Mouse (Mus musculus) forebrain, postnatal 0 days (tissue): ENCODE data around the gene Fzd1. TPM values are rescaled to one million over a fixed set of nuclear protein-coding genes. Genes with fewer than 3 reads are reported as not detected.

Experiments used
- ATAC-seq: fragments of 200-750 bp; cut with Nextera tagmentation; 2 replicates; pipeline ENCODE4 v1.8.0; 2017; ENCODE audit warnings: mild to moderate bottlenecking, moderate library complexity
- DNase-seq: peaks from one replicate; pipeline ENCODE4 v3.0.0-alpha.2; 2015
- H3K27ac ChIP-seq: fragments of 300-500 bp; sonication (generic); 2 replicates; pipeline ENCODE4 v1.5.1; 2014; ENCODE audit warnings: low read depth, mild to moderate bottlenecking, antibody characterized with exemption, low read length, moderate library complexity, mixed read lengths
- H3K27me3 ChIP-seq: fragments of 300-500 bp; sonication (generic); 2 replicates; pipeline ENCODE4 v1.6.1; 2014; ENCODE audit warnings: mild to moderate bottlenecking, low read length, mixed read lengths; ENCODE audit not compliant: insufficient read depth
- H3K36me3 ChIP-seq: fragments of 300-500 bp; sonication (generic); 2 replicates; pipeline ENCODE4 v1.6.1; 2014; ENCODE audit warnings: mild to moderate bottlenecking, moderate library complexity; ENCODE audit not compliant: insufficient read depth
- H3K4me1 ChIP-seq: fragments of 300-500 bp; sonication (generic); 2 replicates; pipeline ENCODE4 v1.6.1; 2014; ENCODE audit warnings: antibody characterized with exemption; ENCODE audit not compliant: insufficient read depth
- H3K4me2 ChIP-seq: fragments of 300-500 bp; sonication (generic); 2 replicates; pipeline ENCODE4 v1.6.1; 2014; ENCODE audit warnings: low read depth, mild to moderate bottlenecking, moderate library complexity
- H3K4me3 ChIP-seq: fragments of 300-500 bp; sonication (generic); 2 replicates; pipeline ENCODE4 v1.5.1; 2014; ENCODE audit warnings: low read depth, low read length, mixed read lengths
- H3K9ac ChIP-seq: fragments of 300-500 bp; sonication (generic); 2 replicates; pipeline ENCODE4 v1.6.1; 2014; ENCODE audit warnings: mild to moderate bottlenecking
- H3K9me3 ChIP-seq: fragments of 300-500 bp; sonication (generic); 2 replicates; pipeline ENCODE4 v1.6.1; 2016; ENCODE audit warnings: low read length
- CTCF ChIP-seq: sonication (generic); IDR thresholded peaks from 2 replicates; pipeline ENCODE4 v1.5.1; 2016; ENCODE audit warnings: antibody characterized with exemption, control low read depth, low read depth
- WGBS: fragments of 180-500 bp; shearing (Covaris S2); extraction: QIAGEN DNeasy Blood & Tissue Kit; methylation state at CpG from one replicate; pipeline ENCODE4 v1.1.7; 2014; 5-methylcytosine and 5-hydroxymethylcytosine counted together
- polyA plus RNA-seq: library from polyadenylated mRNA; unstranded; fragments of >200 nt; fragmentation: Nextera tagmentation; extraction: Ambion mirVana; gene quantifications from 2 replicates; pipeline ENCODE4 v1.2.1, GENCODE M21; 2015
- total RNA-seq: library from RNA; depleted of rRNA; stranded (reverse); fragments of >200 nt; gene quantifications from 2 replicates; pipeline ENCODE4 v1.2.3, GENCODE M21; 2014

The Fzd1 gene
- total and polyA plus RNA-seq, 2 experiments from 2014 or later = 8.6 to 39.8 TPM

- Histone ChIP-seq H3K4me2 (peak overlapping the region; percentile 13; the same call in 1 of the 2 replicates), H3K27ac (no peak overlapping the region), H3K36me3 (no peaks in the 10 kb centered on the region), H3K27me3 (no peaks in the 10 kb centered on the region), H3K4me3 (no peak overlapping the region), H3K9me3 (no peaks in the 10 kb centered on the region), H3K9ac (no peak overlapping the region), H3K4me1 (peaks cover under 1% of the 10 kb centered on the region; the same call in 1 of the 2 replicates)
- DNase-seq (no peak), ATAC-seq (no peak)
- 58% methylated on average over 5 of the region's 5 CpGs for WGBS
- no peak for TF ChIP-seq CTCF
Observed at GRCm38 (mm10) chr5:4753161-4753560, 4.7 kb downstream of the Fzd1 start.

- 48% methylated on average over 4 of the region's 4 CpGs for WGBS
- Histone ChIP-seq H3K4me3 (no peak overlapping the region), H3K4me2 (no peak overlapping the region), H3K4me1 (0 out of 2 replicates have a peak, but pooled peaks cover 4% of the 10 kb centered on the region), H3K9ac (no peak overlapping the region), H3K27ac (no peak overlapping the region), H3K36me3 (no peaks in the 10 kb centered on the region), H3K27me3 (no peaks in the 10 kb centered on the region), H3K9me3 (no peaks in the 10 kb centered on the region)
- DNase-seq (no peak), ATAC-seq (no peak)
- no peak for TF ChIP-seq CTCF
Observed at GRCm38 (mm10) chr5:4742722-4743121, 15.1 kb downstream of the Fzd1 start.

GRCm38 (mm10) chr5:4737013-4737412 is 20.8 kb downstream of the Fzd1 start:
- Histone ChIP-seq H3K4me1 (0 out of 2 replicates have a peak, but pooled peaks cover 4% of the 10 kb centered on the region), H3K4me2 (no peak overlapping the region), H3K9ac (no peak overlapping the region), H3K36me3 (no peaks in the 10 kb centered on the region), H3K4me3 (no peak overlapping the region), H3K27ac (no peak overlapping the region), H3K27me3 (no peaks in the 10 kb centered on the region), H3K9me3 (no peaks in the 10 kb centered on the region)
- ATAC-seq (no peak), DNase-seq (no peak)
- WGBS = 55% methylated on average over 6 of the region's 6 CpGs
- no peak for TF ChIP-seq CTCF

GRCm38 (mm10) chr5:4735461-4735860 is 22.4 kb downstream of the Fzd1 start:
- DNase-seq = no peak

GRCm38 (mm10) chr5:4733239-4733638 is 24.6 kb downstream of the Fzd1 start:
- Histone ChIP-seq H3K4me3 (no peak overlapping the region), H3K4me2 (no peak overlapping the region), H3K36me3 (no peaks in the 10 kb centered on the region), H3K9ac (no peak overlapping the region), H3K4me1 (no peaks in the 10 kb centered on the region), H3K9me3 (no peaks in the 10 kb centered on the region), H3K27me3 (no peaks in the 10 kb centered on the region), H3K27ac (no peak overlapping the region)
- TF ChIP-seq CTCF = no peak
- ATAC-seq (no peak), DNase-seq (no peak)
- 80% methylated on average over 4 of the region's 4 CpGs for WGBS

More at GRCm38 (mm10) chr5:4735461-4735860, 22.4 kb downstream of the Fzd1 start:
- Histone ChIP-seq H3K9me3 (no peaks in the 10 kb centered on the region), H3K4me1 (no peaks in the 10 kb centered on the region), H3K27me3 (no peaks in the 10 kb centered on the region), H3K36me3 (no peaks in the 10 kb centered on the region), H3K4me2 (no peak overlapping the region), H3K27ac (no peak overlapping the region), H3K4me3 (no peak overlapping the region), H3K9ac (no peak overlapping the region)
- WGBS = 61% methylated on average over 7 of the region's 7 CpGs
- ATAC-seq = no peak
- TF ChIP-seq CTCF = no peak

GRCm38 (mm10) chr5:4732241-4733229 is 25.3 kb downstream of the Fzd1 start:
- Histone ChIP-seq H3K4me2 (no peak overlapping the region), H3K27ac (no peak overlapping the region), H3K4me3 (no peak overlapping the region), H3K27me3 (no peaks in the 10 kb centered on the region), H3K4me1 (no peaks in the 10 kb centered on the region), H3K9ac (no peak overlapping the region), H3K36me3 (no peaks in the 10 kb centered on the region), H3K9me3 (no peaks in the 10 kb centered on the region)
- DNase-seq (no peak), ATAC-seq (no peak)
- TF ChIP-seq CTCF = no peak
- 67% methylated on average over 10 of the region's 10 CpGs for WGBS

- H3K4me2 ChIP-seq = no peak overlapping the region
- no peak for DNase-seq
- no peak overlapping the region for H3K9ac ChIP-seq
- no peak overlapping the region for H3K4me3 ChIP-seq
- TF ChIP-seq CTCF = no peak
- no peaks in the 10 kb centered on the region for H3K36me3 ChIP-seq
- H3K27ac ChIP-seq = no peak overlapping the region
- H3K27me3 ChIP-seq = no peaks in the 10 kb centered on the region
- 44% methylated on average over 5 of the region's 5 CpGs for WGBS
- no peaks in the 10 kb centered on the region for H3K4me1 ChIP-seq
- H3K9me3 ChIP-seq = no peaks in the 10 kb centered on the region
- no peak for ATAC-seq
Observed at GRCm38 (mm10) chr5:4731743-4732215, 26.1 kb downstream of the Fzd1 start.
